Mouse (Mus musculus): ENCODE results near the gene Ablim1. TPM values are rescaled to one million over a fixed set of nuclear protein-coding genes. Genes with fewer than 3 reads are reported as not detected.

The Ablim1 gene
- polyA plus RNA-seq, 1 experiment from 2014 or later, result 38.5 TPM

- Histone ChIP-seq H3K9ac (no peak overlapping the region), H3K27ac (replicated peaks) (no peak overlapping the region), H3K36me3 (no peaks in the 10 kb centered on the region), H3K27me3 (replicated peaks) (no peaks in the 10 kb centered on the region), H3K4me1 (no peaks in the 10 kb centered on the region), H3K9me3 (no peaks in the 10 kb centered on the region), H3K4me3 (no peak overlapping the region), H3K4me2 (no peak overlapping the region)
- ATAC-seq (ENCODE audit: extremely low read depth, insufficient number of reproducible peaks, low FRiP score, low TSS enrichment), result no peak
- WGBS, result 78% methylated on average over 4 of the region's 4 CpGs
Observed at GRCm38 (mm10) chr19:57322491-57322890, 7.8 kb upstream of the Ablim1 start.

GRCm38 (mm10) chr19:57321839-57322238 lies 7.1 kb upstream of the Ablim1 start:
- no peak overlapping the region for H3K9ac ChIP-seq
- H3K27me3 ChIP-seq (replicated peaks), result no peaks in the 10 kb centered on the region
- H3K4me3 ChIP-seq, result no peak overlapping the region
- H3K4me2 ChIP-seq, result no peak overlapping the region
- WGBS, result 70% methylated on average over 3 of the region's 3 CpGs
- H3K4me1 ChIP-seq, result no peaks in the 10 kb centered on the region
- H3K36me3 ChIP-seq, result no peaks in the 10 kb centered on the region
- no peak for ATAC-seq (ENCODE audit: extremely low read depth, insufficient number of reproducible peaks, low FRiP score, low TSS enrichment)
- H3K9me3 ChIP-seq, result no peaks in the 10 kb centered on the region
- no peak overlapping the region for H3K27ac ChIP-seq (replicated peaks)

GRCm38 (mm10) chr19:57320656-57321382 lies 6.1 kb upstream of the Ablim1 start:
- no peak for ATAC-seq (ENCODE audit: extremely low read depth, insufficient number of reproducible peaks, low FRiP score, low TSS enrichment)
- Histone ChIP-seq H3K9me3 (no peaks in the 10 kb centered on the region), H3K36me3 (no peaks in the 10 kb centered on the region), H3K4me1 (no peaks in the 10 kb centered on the region), H3K4me2 (no peak overlapping the region), H3K27ac (replicated peaks) (no peak overlapping the region), H3K9ac (no peak overlapping the region), H3K4me3 (no peak overlapping the region), H3K27me3 (replicated peaks) (peaks cover 4% of the 10 kb centered on the region; the same call in 1 of the 2 replicates)
- WGBS, result 63% methylated on average over 9 of the region's 9 CpGs

- peaks cover 33% of the 10 kb centered on the region for H3K27me3 ChIP-seq (replicated peaks)
- no peak overlapping the region for H3K4me3 ChIP-seq
- no peaks in the 10 kb centered on the region for H3K36me3 ChIP-seq
- no peak overlapping the region for H3K4me2 ChIP-seq
- no peak overlapping the region for H3K9ac ChIP-seq
- WGBS, result 64% methylated on average over 3 of the region's 3 CpGs
- H3K4me1 ChIP-seq, result peaks cover 18% of the 10 kb centered on the region
- H3K27ac ChIP-seq (replicated peaks), result no peak overlapping the region
- ATAC-seq (ENCODE audit: extremely low read depth, insufficient number of reproducible peaks, low FRiP score, low TSS enrichment), result no peak
- no peaks in the 10 kb centered on the region for H3K9me3 ChIP-seq
Observed at GRCm38 (mm10) chr19:57316597-57316996, 1.9 kb upstream of the Ablim1 start.

GRCm38 (mm10) chr19:57315013-57315565 lies 370 bp upstream of the Ablim1 start:
- H3K27ac ChIP-seq (replicated peaks), result peak overlapping the region; percentile 68; the same call in 1 of the 2 replicates
- WGBS, result 33% methylated on average over 11 of the region's 11 CpGs
- H3K9me3 ChIP-seq, result no peaks in the 10 kb centered on the region
- H3K4me3 ChIP-seq, result peak overlapping the region; percentile 79
- H3K36me3 ChIP-seq, result no peaks in the 10 kb centered on the region
- peaks cover 33% of the 10 kb centered on the region for H3K27me3 ChIP-seq (replicated peaks)
- H3K4me2 ChIP-seq, result peak overlapping the region; percentile 89
- no peak for ATAC-seq (ENCODE audit: extremely low read depth, insufficient number of reproducible peaks, low FRiP score, low TSS enrichment)
- peaks cover 18% of the 10 kb centered on the region for H3K4me1 ChIP-seq
- peak overlapping the region; percentile 91 for H3K9ac ChIP-seq

GRCm38 (mm10) chr19:57313891-57314345 lies 801 bp downstream of the Ablim1 start:
- Histone ChIP-seq H3K4me2 (peak overlapping the region; percentile 89), H3K27ac (replicated peaks) (peak overlapping the region; percentile 68; the same call in 1 of the 2 replicates)
- WGBS, result 69% methylated on average over 3 of the region's 3 CpGs

GRCm38 (mm10) chr19:57313226-57313625 lies 1.5 kb downstream of the Ablim1 start:
- Histone ChIP-seq H3K9ac (no peak overlapping the region), H3K4me1 (peaks cover 18% of the 10 kb centered on the region), H3K27me3 (replicated peaks) (peaks cover 33% of the 10 kb centered on the region), H3K27ac (replicated peaks) (no peak overlapping the region), H3K4me2 (peak overlapping the region; percentile 89; the same call in 1 of the 2 replicates), H3K36me3 (no peaks in the 10 kb centered on the region), H3K9me3 (no peaks in the 10 kb centered on the region), H3K4me3 (no peak overlapping the region)
- ATAC-seq (ENCODE audit: extremely low read depth, insufficient number of reproducible peaks, low FRiP score, low TSS enrichment), result no peak
- 70% methylated on average over 10 of the region's 10 CpGs for WGBS

More at GRCm38 (mm10) chr19:57313891-57314345, 801 bp downstream of the Ablim1 start:
- ATAC-seq (ENCODE audit: extremely low read depth, insufficient number of reproducible peaks, low FRiP score, low TSS enrichment), result no peak
- peaks cover 18% of the 10 kb centered on the region for H3K4me1 ChIP-seq
- H3K4me3 ChIP-seq, result peak overlapping the region; percentile 79
- H3K9me3 ChIP-seq, result no peaks in the 10 kb centered on the region
- H3K27me3 ChIP-seq (replicated peaks), result peaks cover 33% of the 10 kb centered on the region
- no peaks in the 10 kb centered on the region for H3K36me3 ChIP-seq
- peak overlapping the region; percentile 91 for H3K9ac ChIP-seq

GRCm38 (mm10) chr19:57309980-57310379 lies 4.7 kb downstream of the Ablim1 start:
- 60% methylated on average over 4 of the region's 4 CpGs for WGBS
- no peak for ATAC-seq (ENCODE audit: extremely low read depth, insufficient number of reproducible peaks, low FRiP score, low TSS enrichment)
- no peaks in the 10 kb centered on the region for H3K9me3 ChIP-seq

GRCm38 (mm10) chr19:57306601-57307000 lies 8.1 kb downstream of the Ablim1 start:
- no peak for ATAC-seq (ENCODE audit: extremely low read depth, insufficient number of reproducible peaks, low FRiP score, low TSS enrichment)
- H3K27ac ChIP-seq (replicated peaks), result no peak overlapping the region
- 47% methylated on average over 4 of the region's 4 CpGs for WGBS
- H3K9ac ChIP-seq, result no peak overlapping the region
- no peak overlapping the region for H3K4me2 ChIP-seq
- H3K36me3 ChIP-seq, result no peaks in the 10 kb centered on the region
- peaks cover 25% of the 10 kb centered on the region for H3K4me1 ChIP-seq
- no peak overlapping the region for H3K4me3 ChIP-seq
- no peaks in the 10 kb centered on the region for H3K9me3 ChIP-seq
- no peaks in the 10 kb centered on the region for H3K27me3 ChIP-seq (replicated peaks)

More at GRCm38 (mm10) chr19:57309980-57310379, 4.7 kb downstream of the Ablim1 start:
- no peak overlapping the region for H3K27ac ChIP-seq (replicated peaks)
- no peaks in the 10 kb centered on the region for H3K36me3 ChIP-seq
- H3K27me3 ChIP-seq (replicated peaks), result peaks cover 21% of the 10 kb centered on the region
- H3K4me2 ChIP-seq, result no peak overlapping the region
- no peak overlapping the region for H3K9ac ChIP-seq
- peaks cover 40% of the 10 kb centered on the region for H3K4me1 ChIP-seq
- H3K4me3 ChIP-seq, result no peak overlapping the region

GRCm38 (mm10) chr19:57305972-57306371 lies 8.7 kb downstream of the Ablim1 start:
- 24% methylated on average over 8 of the region's 8 CpGs for WGBS
- H3K4me3 ChIP-seq, result no peak overlapping the region
- H3K9me3 ChIP-seq, result no peaks in the 10 kb centered on the region
- no peaks in the 10 kb centered on the region for H3K36me3 ChIP-seq
- peak overlapping the region; percentile 43 for H3K27ac ChIP-seq (replicated peaks)
- peaks cover 25% of the 10 kb centered on the region for H3K4me1 ChIP-seq
- no peak for ATAC-seq (ENCODE audit: extremely low read depth, insufficient number of reproducible peaks, low FRiP score, low TSS enrichment)
- no peaks in the 10 kb centered on the region for H3K27me3 ChIP-seq (replicated peaks)
- H3K9ac ChIP-seq, result peak overlapping the region; percentile 6; the same call in 1 of the 2 replicates
- H3K4me2 ChIP-seq, result peak overlapping the region; percentile 20

- H3K4me3 ChIP-seq, result no peak overlapping the region
- 67% methylated on average over 2 of the region's 2 CpGs for WGBS
- ATAC-seq (ENCODE audit: extremely low read depth, insufficient number of reproducible peaks, low FRiP score, low TSS enrichment), result no peak
Observed at GRCm38 (mm10) chr19:57304666-57305065, 10.1 kb downstream of the Ablim1 start.

More at GRCm38 (mm10) chr19:57304666-57305065, 10.1 kb downstream of the Ablim1 start:
- H3K36me3 ChIP-seq, result no peaks in the 10 kb centered on the region
- peaks cover 25% of the 10 kb centered on the region for H3K4me1 ChIP-seq
- H3K4me2 ChIP-seq, result no peak overlapping the region
- H3K27ac ChIP-seq (replicated peaks), result no peak overlapping the region
- H3K9ac ChIP-seq, result no peak overlapping the region
- H3K9me3 ChIP-seq, result no peaks in the 10 kb centered on the region
- H3K27me3 ChIP-seq (replicated peaks), result no peaks in the 10 kb centered on the region

Data from heart, embryonic 13.5 days (tissue).